Mouse (Mus musculus) lung, postnatal 0 days (tissue): Measurements from ENCODE around the gene Ggact. TPM values are rescaled to one million over a fixed set of nuclear protein-coding genes. Genes with fewer than 3 reads are reported as not detected.
A peak's percentile ranks its signal among the peaks of the same experiment; 100 is the strongest.

Experiments used
- ATAC-seq: fragments of 200-750 bp; cut with Nextera tagmentation; 2 replicates; pipeline ENCODE4 v1.8.0; 2017; ENCODE audit warnings: moderate library complexity
- DNase-seq: peaks from one replicate; pipeline ENCODE4 v3.0.0-alpha.2; 2016; ENCODE audit warnings: low spot score
- H3K27ac ChIP-seq: fragments of 300-500 bp; sonication (generic); 2 replicates; pipeline ENCODE4 v1.5.1; 2014; ENCODE audit warnings: antibody characterized with exemption, mild to moderate bottlenecking, low read length, mixed read lengths
- H3K27me3 ChIP-seq: fragments of 300-500 bp; sonication (generic); replicated peaks from 2 replicates; pipeline ENCODE4 v1.6.1; 2014; ENCODE audit warnings: low read length, mixed read lengths; ENCODE audit not compliant: insufficient read depth
- H3K36me3 ChIP-seq: fragments of 300-500 bp; sonication (generic); 2 replicates; pipeline ENCODE4 v1.6.1; 2014; ENCODE audit warnings: low read length, mixed read lengths; ENCODE audit not compliant: insufficient read depth
- H3K4me1 ChIP-seq: fragments of 300-500 bp; sonication (generic); 2 replicates; pipeline ENCODE4 v1.6.1; 2014; ENCODE audit warnings: antibody characterized with exemption, low read depth, low read length, mixed read lengths; ENCODE audit not compliant: insufficient read depth
- H3K4me2 ChIP-seq: fragments of 300-500 bp; sonication (generic); replicated peaks from 2 replicates; pipeline ENCODE4 v1.6.1; 2014; ENCODE audit warnings: low read depth, mild to moderate bottlenecking, low read length, moderate library complexity, mixed read lengths
- H3K4me3 ChIP-seq: fragments of 300-500 bp; sonication (generic); 2 replicates; pipeline ENCODE4 v1.5.1; 2014; ENCODE audit warnings: low read depth, low read length
- H3K9ac ChIP-seq: fragments of 300-500 bp; sonication (generic); replicated peaks from 2 replicates; pipeline ENCODE4 v1.6.1; 2014; ENCODE audit warnings: low read depth, mild to moderate bottlenecking
- H3K9me3 ChIP-seq: fragments of 300-500 bp; sonication (generic); 2 replicates; pipeline ENCODE4 v1.6.1; 2016; ENCODE audit warnings: low read length, mixed read lengths
- CTCF ChIP-seq: IDR thresholded peaks from 2 replicates; pipeline ENCODE4 v1.5.1; 2016; ENCODE audit warnings: antibody characterized with exemption, mild to moderate bottlenecking
- EP300 ChIP-seq: IDR thresholded peaks from 2 replicates; pipeline ENCODE4 v1.6.1; 2016; ENCODE audit warnings: antibody characterized with exemption, mild to moderate bottlenecking, control low read depth
- WGBS: fragments of 180-500 bp; shearing (Covaris S2); extraction: QIAGEN DNeasy Blood & Tissue Kit; methylation state at CpG from one replicate; pipeline ENCODE4 v1.1.7; 2014; 5-methylcytosine and 5-hydroxymethylcytosine counted together
- polyA plus RNA-seq: library from polyadenylated mRNA; unstranded; fragments of >200 nt; fragmentation: Nextera tagmentation; extraction: Ambion mirVana; gene quantifications from 2 replicates; pipeline ENCODE4 v1.2.1, GENCODE M21; 2015

The Ggact gene
- polyA plus RNA-seq, 1 experiment from 2014 or later = 35.3 TPM

DNA sequence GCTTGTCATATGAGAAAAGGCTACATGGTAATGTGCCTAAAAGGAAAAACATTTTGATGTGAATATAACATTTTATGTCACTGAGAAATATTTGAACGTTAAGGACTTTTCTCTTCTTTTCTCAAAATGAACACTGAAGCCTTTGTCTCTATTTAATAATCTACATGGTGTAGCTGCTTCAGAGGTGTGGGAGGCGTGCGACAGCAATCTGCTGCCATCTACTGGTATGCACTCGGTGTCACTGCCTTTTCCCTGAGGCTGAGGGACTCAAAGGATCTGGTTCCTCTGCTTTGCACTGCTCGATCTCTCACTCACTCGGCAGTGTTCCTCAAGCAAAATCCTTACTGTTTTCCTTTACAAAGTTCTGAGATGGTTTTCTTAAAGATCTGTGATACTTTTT lies 37.4 kb downstream of the Ggact start:
- Histone ChIP-seq H3K36me3 (no peaks in the 10 kb centered on the region), H3K4me2 (no peak overlapping the region), H3K27ac (no peak overlapping the region), H3K9me3 (no peaks in the 10 kb centered on the region), H3K9ac (no peak overlapping the region), H3K27me3 (no peaks in the 10 kb centered on the region), H3K4me1 (no peaks in the 10 kb centered on the region), H3K4me3 (no peak overlapping the region)
- no peak for TF ChIP-seq EP300
- TF ChIP-seq CTCF = peak; percentile 97
- DNase-seq = peak; percentile 85
- WGBS = 1% methylated on average over 6 of the region's 6 CpGs
- peak; percentile 85 for ATAC-seq

DNA sequence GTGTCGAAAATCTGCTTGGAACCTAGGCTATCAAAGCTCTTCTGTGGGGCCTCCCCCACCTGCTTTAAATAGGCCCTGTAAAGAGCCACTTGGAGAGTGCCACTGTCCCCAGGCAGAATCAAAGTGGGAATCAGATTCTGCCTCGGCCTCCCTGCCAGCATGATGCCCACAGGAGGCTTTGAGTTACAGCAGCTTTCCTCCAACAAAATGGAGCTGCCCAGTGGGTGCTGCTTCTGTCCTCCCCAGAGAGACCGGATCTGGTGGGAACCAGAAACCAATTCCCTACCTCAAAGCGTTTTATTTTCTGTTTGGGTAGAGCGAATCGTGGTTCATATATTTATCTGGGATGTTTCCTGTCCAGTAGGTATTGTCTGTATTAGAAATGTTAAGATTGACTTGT lies 37.9 kb downstream of the Ggact start:
- H3K4me2 ChIP-seq = no peak overlapping the region
- no peak overlapping the region for H3K9ac ChIP-seq
- H3K9me3 ChIP-seq = no peaks in the 10 kb centered on the region
- H3K36me3 ChIP-seq = no peaks in the 10 kb centered on the region
- no peak overlapping the region for H3K27ac ChIP-seq
- ATAC-seq (no peak), DNase-seq (no peak)
- H3K4me3 ChIP-seq = no peak overlapping the region
- no peak for TF ChIP-seq CTCF
- TF ChIP-seq EP300 = no peak
- H3K4me1 ChIP-seq = no peaks in the 10 kb centered on the region
- no peaks in the 10 kb centered on the region for H3K27me3 ChIP-seq
- WGBS = 69% methylated on average over 6 of the region's 6 CpGs

DNA sequence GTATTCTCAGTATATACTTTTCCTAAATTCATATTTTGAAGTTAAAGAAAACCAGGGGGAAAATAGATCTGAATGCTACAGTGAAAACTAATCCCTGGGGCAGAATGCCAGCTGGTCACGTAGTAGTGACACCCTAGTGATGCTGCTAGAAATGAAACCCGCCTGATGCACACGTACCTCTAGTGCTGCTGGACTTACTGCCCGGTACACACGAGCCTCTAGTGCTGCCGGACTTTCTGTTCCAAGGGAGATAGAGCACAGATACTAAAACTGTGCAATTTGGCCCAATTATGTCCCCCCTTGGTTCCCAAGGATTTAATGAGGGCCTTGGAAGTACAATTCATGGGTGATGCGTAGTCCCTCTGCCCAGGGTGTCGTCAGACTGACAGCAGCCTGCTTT lies 38.5 kb downstream of the Ggact start:
- H3K27ac ChIP-seq = no peak overlapping the region
- no peaks in the 10 kb centered on the region for H3K36me3 ChIP-seq
- no peak overlapping the region for H3K4me3 ChIP-seq
- H3K4me1 ChIP-seq = no peaks in the 10 kb centered on the region
- 77% methylated on average over 8 of the region's 8 CpGs for WGBS
- H3K4me2 ChIP-seq = no peak overlapping the region
- H3K9ac ChIP-seq = no peak overlapping the region
- no peak for DNase-seq
- TF ChIP-seq CTCF (no peak), EP300 (no peak)
- H3K9me3 ChIP-seq = no peaks in the 10 kb centered on the region
- no peaks in the 10 kb centered on the region for H3K27me3 ChIP-seq
- ATAC-seq = no peak

DNA sequence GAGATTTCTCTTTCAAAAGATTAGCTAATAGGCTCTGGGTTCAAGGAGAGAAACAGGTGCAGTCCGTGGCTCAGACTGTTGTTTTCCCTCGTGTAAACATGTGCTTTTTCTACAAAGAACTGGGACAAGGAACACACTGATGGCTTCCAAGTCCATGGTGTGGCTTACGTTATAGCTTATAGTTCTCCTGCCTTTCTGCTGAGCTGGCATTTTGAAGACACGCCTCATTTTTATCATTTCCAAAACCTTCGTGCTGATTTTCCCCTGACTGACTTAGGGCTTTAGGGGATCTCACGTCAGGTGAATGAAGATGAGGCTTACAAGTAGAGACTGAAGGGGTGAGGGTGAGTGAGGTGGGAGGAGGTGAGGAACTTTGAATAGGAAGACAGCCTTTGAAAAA lies 40.9 kb downstream of the Ggact start:
- no peaks in the 10 kb centered on the region for H3K27me3 ChIP-seq
- WGBS = 67% methylated on average over 6 of the region's 6 CpGs
- H3K9me3 ChIP-seq = no peaks in the 10 kb centered on the region
- no peak for TF ChIP-seq EP300
- no peak overlapping the region for H3K27ac ChIP-seq
- H3K4me3 ChIP-seq = no peak overlapping the region
- no peaks in the 10 kb centered on the region for H3K4me1 ChIP-seq
- DNase-seq (no peak), ATAC-seq (no peak)
- H3K36me3 ChIP-seq = no peaks in the 10 kb centered on the region
- no peak overlapping the region for H3K9ac ChIP-seq
- H3K4me2 ChIP-seq = no peak overlapping the region

DNA sequence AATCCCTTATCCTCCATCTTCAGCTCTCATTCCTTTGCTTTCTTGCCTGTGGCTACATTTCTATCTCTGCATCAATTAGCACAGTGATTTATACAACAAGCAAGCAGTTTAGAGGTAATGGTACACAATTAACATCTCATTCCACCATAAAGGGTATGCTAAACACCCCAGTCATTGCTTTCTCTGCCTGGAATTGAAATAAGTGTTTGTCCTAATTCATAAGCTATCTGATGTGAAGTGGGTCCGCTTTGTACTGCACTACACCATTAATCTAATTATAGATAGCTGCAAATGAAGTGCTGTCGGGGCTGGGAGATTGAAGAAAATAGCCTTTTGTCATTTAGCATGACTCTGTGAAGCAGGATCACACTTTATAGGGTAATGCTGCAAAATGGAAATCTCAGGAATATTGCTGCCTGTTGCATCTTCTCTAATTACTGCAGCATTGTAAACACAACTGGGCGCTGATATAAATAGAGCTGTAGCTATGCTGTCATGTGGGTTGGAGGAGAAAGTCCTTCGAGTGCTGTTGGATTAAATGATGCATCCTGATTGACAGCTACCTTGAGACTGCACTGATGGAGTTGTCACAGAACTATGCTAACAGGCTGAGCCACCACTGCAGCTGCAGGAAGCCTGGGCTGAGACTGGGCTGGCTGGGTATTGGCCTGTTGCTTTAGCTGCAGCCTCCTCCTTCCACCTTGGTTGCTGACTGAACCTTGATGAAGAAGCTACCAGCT lies 41.5 kb downstream of the Ggact start:
- WGBS = 59% methylated on average over 4 of the region's 4 CpGs
- no peaks in the 10 kb centered on the region for H3K4me1 ChIP-seq
- DNase-seq = no peak
- no peaks in the 10 kb centered on the region for H3K36me3 ChIP-seq
- ATAC-seq = no peak
- H3K9me3 ChIP-seq = no peaks in the 10 kb centered on the region
- H3K4me2 ChIP-seq = no peak overlapping the region
- no peak overlapping the region for H3K27ac ChIP-seq
- TF ChIP-seq EP300 (no peak), CTCF (no peak)
- no peaks in the 10 kb centered on the region for H3K27me3 ChIP-seq
- H3K9ac ChIP-seq = no peak overlapping the region
- H3K4me3 ChIP-seq = no peak overlapping the region

DNA sequence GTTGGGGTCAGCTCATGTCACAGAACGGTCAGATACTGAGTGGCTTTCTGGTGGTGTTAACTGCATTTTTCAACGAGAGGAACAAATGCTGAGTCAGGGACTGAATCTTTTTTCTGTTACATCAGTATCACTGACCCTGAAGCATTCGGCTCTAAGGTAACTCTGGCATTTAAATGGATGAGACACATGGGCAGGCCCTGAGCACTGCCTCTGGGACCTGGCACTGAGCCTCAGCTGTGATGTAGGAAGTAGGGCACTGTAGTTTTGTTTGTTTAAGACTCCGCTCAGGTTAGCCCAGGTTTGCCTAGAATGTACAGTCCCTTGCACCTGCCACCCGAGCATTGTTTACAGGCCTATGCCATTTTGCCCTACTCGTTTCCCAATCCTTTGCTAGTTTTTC lies 43.7 kb downstream of the Ggact start:
- Histone ChIP-seq H3K4me3 (no peak overlapping the region), H3K27ac (no peak overlapping the region), H3K27me3 (no peaks in the 10 kb centered on the region), H3K9ac (no peak overlapping the region), H3K4me1 (no peaks in the 10 kb centered on the region), H3K36me3 (no peaks in the 10 kb centered on the region), H3K4me2 (no peak overlapping the region), H3K9me3 (no peaks in the 10 kb centered on the region)
- no peak for TF ChIP-seq CTCF
- TF ChIP-seq EP300 = no peak
- DNase-seq (no peak), ATAC-seq (no peak)
- WGBS = 69% methylated on average over 6 of the region's 6 CpGs
